Mouse (Mus musculus) gastrocnemius, adult 8-10 months (tissue): ENCODE results near the gene Sdf2. TPM values are rescaled to one million over a fixed set of nuclear protein-coding genes. Genes with fewer than 3 reads are reported as not detected.
"Not testable (repeated sequence)": the region's sequence is repeated elsewhere in the genome, so short reads cannot be mapped to it uniquely, and the experiment has no call there.

ENCODE experiments used
- DNase-seq, 2 experiments: peaks; one replicate each; pipeline ENCODE4 v3.0.0; 2022; ENCODE audit warnings: low spot score in 2 of 2
- total RNA-seq, 4 experiments: library from RNA; stranded (reverse); gene quantifications; 2 replicates each; pipeline ENCODE4 v1.2.4; 2022

The Sdf2 gene
- total RNA-seq, 4 experiments from 2014 or later, result 46.6 to 51.5 (median 47.2) TPM

DNA sequence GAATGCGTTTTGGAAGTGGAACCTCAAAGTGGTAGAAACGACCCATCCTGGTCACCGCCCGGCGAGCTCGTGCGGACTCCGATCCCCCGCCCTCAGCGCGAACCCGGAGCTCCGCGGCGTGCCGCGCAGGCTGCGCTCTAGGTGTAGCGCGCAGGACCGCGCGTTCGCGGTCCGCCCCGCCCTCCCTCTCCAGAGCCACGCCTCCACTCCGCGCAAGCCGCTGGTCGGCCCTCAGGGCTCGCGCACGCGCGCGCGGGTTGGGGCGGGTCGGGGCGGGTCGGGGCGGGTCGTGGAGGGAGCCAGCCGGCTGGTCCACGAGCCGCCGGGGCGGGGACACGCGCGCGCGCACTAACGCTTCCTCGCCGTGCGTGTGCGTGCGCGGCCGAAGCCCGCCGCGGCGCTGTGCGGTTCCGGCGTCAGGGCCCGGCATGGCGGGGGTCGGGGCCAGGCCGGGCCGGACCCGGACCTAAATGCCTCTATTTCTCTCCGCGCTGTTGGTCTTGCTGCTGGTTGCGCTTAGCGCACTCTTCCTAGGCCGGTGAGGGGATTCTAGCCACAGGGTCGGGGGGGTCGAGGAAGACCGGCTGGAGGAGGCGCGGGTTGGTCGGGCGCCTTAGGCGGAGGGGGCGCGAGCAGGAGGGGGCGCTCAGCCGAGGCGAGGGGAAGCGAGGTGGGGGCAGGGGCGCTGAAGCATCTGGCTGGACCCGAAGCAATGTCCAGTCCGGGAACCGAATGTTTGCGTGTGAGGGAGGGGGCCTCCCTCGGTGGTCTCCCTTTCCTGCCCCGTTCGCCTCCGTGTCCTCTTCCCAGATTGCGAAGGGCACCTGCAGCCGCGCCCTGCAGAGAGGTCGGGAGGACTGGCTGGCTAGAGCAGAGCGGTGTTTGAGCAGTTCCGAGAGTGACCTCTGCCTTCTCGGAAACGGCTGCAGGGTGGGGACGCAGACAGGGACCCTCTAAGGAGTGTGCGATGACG, 16.1 kb downstream of the Sdf2 start, which contains the start of gene 2610507B11Rik:
2610507B11Rik (plus strand) TSS at position 373 of the 973 bp plus-strand sequence.
- peak; percentile 78 to 88 for DNase-seq

GRCm38 (mm10) chr11:78262550-78262949, 17.0 kb downstream of the Sdf2 start:
- DNase-seq, result peak; percentile 22 to 50

- DNase-seq, result no peak
These were observed 20.0 kb downstream of the Sdf2 start for GRCm38 (mm10) chr11:78265571-78265970.

GRCm38 (mm10) chr11:78271986-78272385, 26.4 kb downstream of the Sdf2 start:
- no peak for DNase-seq

- DNase-seq, result no peak
These were observed 30.1 kb downstream of the Sdf2 start for GRCm38 (mm10) chr11:78275596-78275995.

- DNase-seq, result not testable (repeated sequence)
These were observed 30.6 kb downstream of the Sdf2 start for GRCm38 (mm10) chr11:78276169-78276568.

- DNase-seq, result no peak
These were observed 33.3 kb downstream of the Sdf2 start for GRCm38 (mm10) chr11:78278853-78279252.

GRCm38 (mm10) chr11:78279586-78279985, 34.0 kb downstream of the Sdf2 start:
- DNase-seq, result no peak

GRCm38 (mm10) chr11:78289146-78289763, 43.7 kb downstream of the Sdf2 start:
- DNase-seq, result no peak

DNA sequence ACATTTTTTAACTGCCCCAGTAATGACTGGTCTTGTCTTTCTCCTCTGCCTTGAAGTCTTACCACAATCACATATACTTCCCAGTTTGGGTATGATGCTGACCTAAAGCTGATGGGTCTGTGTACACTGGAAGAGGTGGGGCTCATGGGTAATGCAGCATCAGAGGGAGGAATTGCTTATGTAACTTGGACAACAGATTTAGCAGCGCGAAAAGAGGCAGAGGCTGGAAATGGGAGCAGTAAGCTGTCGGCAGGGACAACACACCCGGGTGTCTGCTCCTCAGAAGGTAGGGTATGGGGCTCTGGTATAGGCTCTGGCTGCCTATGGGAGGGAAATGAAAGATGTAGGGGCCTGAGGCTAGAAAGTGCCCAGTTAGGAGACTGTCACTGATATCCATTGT, 45.1 kb downstream of the Sdf2 start, which contains the start of gene BC030499:
BC030499 (plus strand) TSS at position 188 of the 400 bp plus-strand sequence.
- DNase-seq, result no peak

- no peak for DNase-seq
These were observed 49.0 kb downstream of the Sdf2 start for GRCm38 (mm10) chr11:78294585-78294984.

- no peak for DNase-seq
These were observed 55.4 kb downstream of the Sdf2 start for GRCm38 (mm10) chr11:78300917-78301316.

- DNase-seq, result peak; percentile 88 to 91
These were observed 56.0 kb downstream of the Sdf2 start, which contains the start of gene Spag5 for GRCm38 (mm10) chr11:78301357-78302084. TSS of gene Spag5 (plus strand) at chr11:78301529.

Other genes with a start within 250 kb of the Sdf2 start
- under 1 TPM; 0.63 to 0.99 (median 0.79) TPM for gene Dhrs13, start 213.5 kb upstream of the Sdf2 start, total RNA-seq
- 10 to 100 TPM; 43.7 to 49.7 (median 48.6) TPM for gene Flot2, start 207.8 kb upstream of the Sdf2 start, total RNA-seq
- gene Eral1, start 165.4 kb upstream of the Sdf2 start, total RNA-seq, result 10 to 100 TPM; 20.5 to 22.9 (median 22.6) TPM
- gene Fam222b, start 151.1 kb upstream of the Sdf2 start, total RNA-seq, result 1 to 10 TPM; 5.6 to 7.8 (median 7.3) TPM
- 1 to 10 TPM; 2.9 to 3.5 (median 3.2) TPM for gene Traf4, start 80.2 kb upstream of the Sdf2 start, total RNA-seq
- under 1 TPM; 0.19 to 0.73 (median 0.50) TPM for gene Nek8, start 69.1 kb upstream of the Sdf2 start, total RNA-seq
- gene Tlcd1, start 69.0 kb upstream of the Sdf2 start, total RNA-seq, result 1 to 10 TPM in 1 of 4 experiments, under 1 TPM in 3; 0.56 to 1.7 (median 0.64) TPM
- 100 to 1,000 TPM; 671 to 835 (median 744) TPM for gene Rpl23a, start 62.2 kb upstream of the Sdf2 start, total RNA-seq
- 1 to 10 TPM; 1.6 to 5.5 (median 3.4) TPM for gene Rab34, start 57.3 kb upstream of the Sdf2 start, total RNA-seq
- gene Proca1, start 52.4 kb upstream of the Sdf2 start, total RNA-seq, result under 1 TPM; 0.34 to 0.88 (median 0.52) TPM
- 10 to 100 TPM; 27.8 to 33.0 (median 31.7) TPM for gene Supt6, start 241 bp downstream of the Sdf2 start, total RNA-seq
- 100 to 1,000 TPM; 211 to 289 (median 233) TPM for gene 2610507B11Rik, start 16.0 kb downstream of the Sdf2 start, total RNA-seq
- gene BC030499, start 45.1 kb downstream of the Sdf2 start, total RNA-seq, result under 1 TPM; 0.13 to 0.49 (median 0.16) TPM
- gene Spag5, start 55.8 kb downstream of the Sdf2 start, total RNA-seq, result 1 to 10 TPM; 2.2 to 2.8 (median 2.6) TPM
- gene Aldoc, start 77.2 kb downstream of the Sdf2 start, total RNA-seq, result 1 to 10 TPM; 1.5 to 2.2 (median 1.7) TPM
- gene Pigs, start 82.7 kb downstream of the Sdf2 start, total RNA-seq, result 10 to 100 TPM; 19.1 to 25.1 (median 21.3) TPM
- gene Unc119, start 97.7 kb downstream of the Sdf2 start, total RNA-seq, result 10 to 100 TPM in 1 of 4 experiments, 1 to 10 TPM in 3; 5.3 to 14.9 (median 8.4) TPM
- not detected for gene Foxn1, start 140.8 kb downstream of the Sdf2 start, total RNA-seq
- not detected for gene Slc13a2, start 176.5 kb downstream of the Sdf2 start, total RNA-seq
- gene Slc46a1, start 220.0 kb downstream of the Sdf2 start, total RNA-seq, result under 1 TPM; 0.47 to 0.56 (median 0.50) TPM